Mouse (Mus musculus) left cerebral cortex, postnatal 25 days (tissue): ENCODE data around the gene Gm11985. TPM values are rescaled to one million over a fixed set of nuclear protein-coding genes. Genes with fewer than 3 reads are reported as not detected.

Experiments
- DNase-seq, 2 experiments: peaks; one replicate each; pipeline ENCODE4 v3.0.0; 2022; ENCODE audit warnings: low spot score in 2 of 2, mixed read lengths in 1 of 2
- intact Hi-C: fragments of 180-260 bp; cut with DNase I; formaldehyde crosslinking; loops from one replicate; pipeline ENCODE4 v1.15.1; 2025
- total RNA-seq, 2 experiments: library from RNA; stranded (reverse); gene quantifications; 2 replicates each; pipeline ENCODE4 v1.2.3; 2021

Gm11985 gene
- total RNA-seq, 2 experiments from 2014 or later: not detected

GRCm38 (mm10) chr11:7210343-7210742 lies 22.0 kb upstream of the Gm11985 start:
- DNase-seq: peak; percentile 77 to 80
- intact Hi-C loops: loop anchor here (2.0 to 10.0 kb wide), 3 partner anchors 357 to 1092 kb away; no protein-coding TSS in a partner anchor

GRCm38 (mm10) chr11:7203846-7204245 lies 15.5 kb upstream of the Gm11985 start:
- intact Hi-C loops: loop anchor here (5.0 kb wide), 1 partner anchor 547 kb away; the partner anchor contains the start of gene Ramp3
- no peak for DNase-seq

- no peak for DNase-seq
- intact Hi-C loops: loop anchor here (5.0 kb wide), 1 partner anchor 545 kb away; the partner anchor contains the start of gene Ramp3
Observed at GRCm38 (mm10) chr11:7202206-7202605, 13.8 kb upstream of the Gm11985 start.

- DNase-seq: no peak
- intact Hi-C loops: loop anchor here (5.0 kb wide), 1 partner anchor 543 kb away; the partner anchor contains the start of gene Ramp3
Observed at GRCm38 (mm10) chr11:7200393-7200783, 12.0 kb upstream of the Gm11985 start.

- intact Hi-C loops: loop anchor here (5.0 kb wide), 1 partner anchor 543 kb away; the partner anchor contains the start of gene Ramp3
- DNase-seq: peak; percentile 52 to 74
Observed at GRCm38 (mm10) chr11:7199736-7200392, 11.5 kb upstream of the Gm11985 start.

- intact Hi-C loops: no loop called here
- no peak for DNase-seq
Observed at GRCm38 (mm10) chr11:7198481-7199256, 10.3 kb upstream of the Gm11985 start.

GRCm38 (mm10) chr11:7198006-7198405 lies 9.6 kb upstream of the Gm11985 start:
- intact Hi-C loops: no loop called here
- no peak for DNase-seq

GRCm38 (mm10) chr11:7197491-7197941 lies 9.1 kb upstream of the Gm11985 start, which contains the start of gene Igfbp1:
Igfbp1 (plus strand) TSS chr11:7197782.
- no peak for DNase-seq
- intact Hi-C loops: no loop called here

- intact Hi-C loops: no loop called here
- DNase-seq: no peak
Observed at GRCm38 (mm10) chr11:7195312-7195685, 6.9 kb upstream of the Gm11985 start.

GRCm38 (mm10) chr11:7194432-7195311 lies 6.3 kb upstream of the Gm11985 start:
- no peak for DNase-seq
- intact Hi-C loops: no loop called here

GRCm38 (mm10) chr11:7193134-7193533 lies 4.8 kb upstream of the Gm11985 start:
- DNase-seq: no peak
- intact Hi-C loops: no loop called here

GRCm38 (mm10) chr11:7192710-7193109 lies 4.3 kb upstream of the Gm11985 start:
- intact Hi-C loops: no loop called here
- no peak for DNase-seq

GRCm38 (mm10) chr11:7187472-7187871 lies 897 bp downstream of the Gm11985 start:
- intact Hi-C loops: no loop called here
- no peak for DNase-seq

- no peak for DNase-seq
- intact Hi-C loops: no loop called here
Observed at GRCm38 (mm10) chr11:7184420-7184819, 3.9 kb downstream of the Gm11985 start.

- DNase-seq: no peak
- intact Hi-C loops: no loop called here
Observed at GRCm38 (mm10) chr11:7182409-7183042, 5.8 kb downstream of the Gm11985 start.

- intact Hi-C loops: no loop called here
- DNase-seq: no peak
Observed at GRCm38 (mm10) chr11:7179276-7179675, 9.1 kb downstream of the Gm11985 start.

GRCm38 (mm10) chr11:7178724-7179123 lies 9.6 kb downstream of the Gm11985 start:
- intact Hi-C loops: no loop called here
- DNase-seq: no peak

- intact Hi-C loops: no loop called here
- DNase-seq: no peak
Observed at GRCm38 (mm10) chr11:7173664-7174063, 14.7 kb downstream of the Gm11985 start.

- DNase-seq: no peak
- intact Hi-C loops: no loop called here
Observed at GRCm38 (mm10) chr11:7169645-7170044, 18.7 kb downstream of the Gm11985 start.
